Mouse (Mus musculus): ENCODE results near the gene Olfr282. TPM values are rescaled to one million over a fixed set of nuclear protein-coding genes. Genes with fewer than 3 reads are reported as not detected.

Gene Olfr282
- total and polyA plus RNA-seq, 3 experiments: 0.18 TPM; not detected in 2

- Histone ChIP-seq H3K4me1 (ENCODE audit: control insufficient read depth in 1 of 2, insufficient read depth in 2 of 2, low read length in 2 of 2) (peaks cover 18 to 30% of the 10 kb centered on the region in 2 experiments), H3K27ac (ENCODE audit: control insufficient read depth, low read depth, low read length) (peak overlapping the region; percentile 76), H3K79me2 (ENCODE audit: control insufficient read depth, insufficient read depth, low read length, poor library complexity) (no peaks in the 10 kb centered on the region), H3K9ac (ENCODE audit: control insufficient read depth, low read depth, low read length, poor library complexity, severe bottlenecking) (no peak overlapping the region), H3K9me3 (replicated peaks; ENCODE audit: insufficient read depth, low read length) (no peaks in the 10 kb centered on the region), H3K4me3 (ENCODE audit: control insufficient read depth in 1 of 2, insufficient read depth in 1 of 2, low read depth in 2 of 2, low read length in 2 of 2) (peak overlapping the region in 1 of 2 experiments; percentile 31; a peak in 2 of 4 replicates), H3K27me3 (ENCODE audit: control insufficient read depth in 1 of 2, insufficient read depth in 2 of 2, low read length in 2 of 2) (no peaks in the 10 kb centered on the region; a peak in 1 of 4 replicates), H3K36me3 (ENCODE audit: control insufficient read depth in 1 of 2, insufficient read depth in 2 of 2, low read length in 2 of 2) (peaks cover 0 to 15% of the 10 kb centered on the region in 2 experiments; a peak in 2 of 4 replicates)
- DNase-seq (ENCODE audit: low read depth, low spot score): no peak
- TF ChIP-seq CHD1 (IDR thresholded peaks at IDR 0.05; ENCODE audit: low read depth, low read length) (no peak), ZKSCAN1 (IDR thresholded peaks at IDR 0.05; ENCODE audit: low read depth, low read length) (no peak), BHLHE40 (IDR thresholded peaks at IDR 0.05; ENCODE audit: borderline replicate concordance, low read depth, low read length) (no peak; the same call in 1 of the 2 replicates), NRF1 (IDR thresholded peaks at IDR 0.05; ENCODE audit: insufficient read depth, low read depth, low read length, poor library complexity, severe bottlenecking) (no peak), JUND (IDR thresholded peaks at IDR 0.05; ENCODE audit: low read depth, low read length) (no peak), ZC3H11A (IDR thresholded peaks at IDR 0.05; ENCODE audit: low read depth, low read length) (no peak), USF2 (IDR thresholded peaks at IDR 0.05; ENCODE audit: borderline replicate concordance in 1 of 2, insufficient read depth in 1 of 2, low read depth in 1 of 2, low read length in 2 of 2) (no peak), SMC3 (IDR thresholded peaks at IDR 0.05; ENCODE audit: low read depth, low read length) (no peak), MEF2A (IDR thresholded peaks at IDR 0.05; ENCODE audit: extremely low read depth, insufficient replicate concordance, low read depth, low read length, poor library complexity, severe bottlenecking) (no peak), ELF1 (IDR thresholded peaks at IDR 0.05; ENCODE audit: low read depth, low read length) (no peak), NELFE (IDR thresholded peaks at IDR 0.05; ENCODE audit: low read depth, low read length) (no peak), RCOR1 (IDR thresholded peaks at IDR 0.05; ENCODE audit: low read depth, low read length) (no peak), ZNF384 (IDR thresholded peaks at IDR 0.05; ENCODE audit: low read depth, low read length) (peak; percentile 44; the same call in 1 of the 2 replicates), GATA1 (IDR thresholded peaks at IDR 0.05; ENCODE audit: low read depth, low read length) (no peak), POLR2AphosphoS5 (IDR thresholded peaks at IDR 0.05; ENCODE audit: borderline replicate concordance, low read depth, low read length) (no peak), MAFK (IDR thresholded peaks at IDR 0.05; ENCODE audit: borderline replicate concordance, low read depth, low read length) (no peak), POLR2A (IDR thresholded peaks at IDR 0.05; ENCODE audit: control insufficient read depth in 1 of 2, insufficient read depth in 1 of 2, low read depth in 1 of 2, low read length in 2 of 2, poor library complexity in 1 of 2) (no peak), SIN3A (IDR thresholded peaks at IDR 0.05; ENCODE audit: low read length) (no peak), CTCF (IDR thresholded peaks at IDR 0.05 in 2 of 3, conservative IDR thresholded peaks at IDR 0.05 in 1 of 3; ENCODE audit: control insufficient read depth in 1 of 3, insufficient read depth in 1 of 3, low read depth in 2 of 3, low read length in 3 of 3, poor library complexity in 1 of 3, severe bottlenecking in 1 of 3) (0 out of 6 replicates have a peak, but pooled peaks of 1 of the 3 experiments have one; percentile 10), CHD2 (IDR thresholded peaks at IDR 0.05; ENCODE audit: low read length) (no peak), MXI1 (IDR thresholded peaks at IDR 0.05; ENCODE audit: low read depth, low read length) (peak; percentile 66; the same call in 1 of the 2 replicates), UBTF (IDR thresholded peaks at IDR 0.05; ENCODE audit: borderline replicate concordance, insufficient read depth, low read depth, low read length) (no peak), TBP (IDR thresholded peaks at IDR 0.05; ENCODE audit: low read depth, low read length) (no peak), MYC (IDR thresholded peaks at IDR 0.05; ENCODE audit: low read depth, low read length) (no peak), EP300 (IDR thresholded peaks at IDR 0.05; ENCODE audit: low read depth in 1 of 2, low read length in 2 of 2) (peak in 1 of 2 experiments; percentile 30; a peak in 2 of 4 replicates), GABPA (IDR thresholded peaks at IDR 0.05; ENCODE audit: low read depth, low read length) (no peak), KAT2A (conservative IDR thresholded peaks at IDR 0.05; ENCODE audit: low read depth, low read length) (no peak), HCFC1 (IDR thresholded peaks at IDR 0.05; ENCODE audit: low read depth, low read length) (no peak), MYB (IDR thresholded peaks at IDR 0.05; ENCODE audit: low read depth, low read length) (no peak), E2F4 (IDR thresholded peaks at IDR 0.05; ENCODE audit: borderline replicate concordance, low read depth, low read length) (no peak), USF1 (IDR thresholded peaks at IDR 0.05; ENCODE audit: low read depth, low read length) (peak; percentile 62; the same call in 1 of the 2 replicates), MAX (IDR thresholded peaks at IDR 0.05; ENCODE audit: low read length) (no peak; the same call in 1 of the 2 replicates), TCF12 (IDR thresholded peaks at IDR 0.05; ENCODE audit: low read depth, low read length) (no peak), RAD21 (IDR thresholded peaks at IDR 0.05; ENCODE audit: low read depth, low read length) (no peak), ZMIZ1 (IDR thresholded peaks at IDR 0.05; ENCODE audit: low read depth, low read length) (no peak), ETS1 (IDR thresholded peaks at IDR 0.05; ENCODE audit: low read depth, low read length) (0 out of 2 replicates have a peak, but pooled peaks have one; percentile 12), TAL1 (IDR thresholded peaks at IDR 0.05; ENCODE audit: low read length) (no peak)
These were observed 21.4 kb upstream of the Olfr282 start for GRCm38 (mm10) chr15:98409635-98410034.

All from MEL (cell line).